Mouse (Mus musculus) cerebellum, adult 2 months (tissue): ENCODE results near the gene Ccdc91.

ENCODE experiments used
- CTCF ChIP-seq: fragments of 200-500 bp; IDR thresholded peaks from 2 replicates; pipeline ENCODE4 v1.5.1; 2011; ENCODE audit warnings: low read depth, mild to moderate bottlenecking, control low read depth, low read length, moderate library complexity, borderline replicate concordance; ENCODE audit not compliant: insufficient read depth
- POLR2A ChIP-seq: fragments of 200-500 bp; IDR thresholded peaks from 2 replicates; pipeline ENCODE4 v1.6.1; 2011; ENCODE audit warnings: low read length, control low read depth, borderline replicate concordance; ENCODE audit not compliant: insufficient read depth

GRCm38 (mm10) chr6:147569246-147569645 lies 93.6 kb downstream of the Ccdc91 start:
- no peak for TF ChIP-seq CTCF
- no peak for TF ChIP-seq POLR2A
